Mouse (Mus musculus) cerebellum, adult 2 months (tissue): ENCODE results near the gene Pde2a.

Experiments
- CTCF ChIP-seq: fragments of 200-500 bp; IDR thresholded peaks from 2 replicates; pipeline ENCODE4 v1.5.1; 2011; ENCODE audit warnings: low read depth, mild to moderate bottlenecking, control low read depth, low read length, moderate library complexity, borderline replicate concordance; ENCODE audit not compliant: insufficient read depth
- POLR2A ChIP-seq: fragments of 200-500 bp; IDR thresholded peaks from 2 replicates; pipeline ENCODE4 v1.6.1; 2011; ENCODE audit warnings: low read length, control low read depth, borderline replicate concordance; ENCODE audit not compliant: insufficient read depth

GRCm38 (mm10) chr7:101414661-101415511 is 6.6 kb upstream of the Pde2a start:
- TF ChIP-seq CTCF: no peak
- no peak for TF ChIP-seq POLR2A
